Mouse (Mus musculus) right cerebral cortex, adult 2 months (tissue): ENCODE data around the gene Ankdd1b.

Source experiments
- DNase-seq, 2 experiments: peaks; one replicate each; pipeline ENCODE4 v3.0.0; 2021 to 2022; ENCODE audit warnings: low spot score in 2 of 2

Ankdd1b gene

DNA sequence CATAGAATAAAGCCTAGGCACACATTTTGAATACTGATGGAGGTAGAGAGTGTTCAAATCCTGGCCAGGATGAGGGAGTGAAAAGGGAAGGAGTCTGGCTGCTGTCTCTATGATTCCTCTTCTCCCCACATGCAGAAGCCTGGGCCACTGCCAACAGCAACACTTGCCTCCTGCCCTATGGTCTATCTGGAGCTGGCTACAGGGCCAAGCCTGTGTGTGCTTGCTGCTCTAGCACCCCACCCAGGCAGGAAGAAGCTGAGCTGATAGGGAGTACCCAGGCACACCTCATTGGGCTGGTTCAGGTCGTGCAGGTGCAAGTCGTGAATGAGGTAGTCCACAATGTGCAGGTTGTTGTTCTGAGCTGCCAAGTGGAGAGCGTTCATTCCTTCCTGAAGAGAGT lies 16.7 kb downstream of the Ankdd1b start:
- DNase-seq = no peak

- no peak for DNase-seq
Measured at GRCm38 (mm10) chr13:96452621-96453020, 18.4 kb downstream of the Ankdd1b start.

DNA sequence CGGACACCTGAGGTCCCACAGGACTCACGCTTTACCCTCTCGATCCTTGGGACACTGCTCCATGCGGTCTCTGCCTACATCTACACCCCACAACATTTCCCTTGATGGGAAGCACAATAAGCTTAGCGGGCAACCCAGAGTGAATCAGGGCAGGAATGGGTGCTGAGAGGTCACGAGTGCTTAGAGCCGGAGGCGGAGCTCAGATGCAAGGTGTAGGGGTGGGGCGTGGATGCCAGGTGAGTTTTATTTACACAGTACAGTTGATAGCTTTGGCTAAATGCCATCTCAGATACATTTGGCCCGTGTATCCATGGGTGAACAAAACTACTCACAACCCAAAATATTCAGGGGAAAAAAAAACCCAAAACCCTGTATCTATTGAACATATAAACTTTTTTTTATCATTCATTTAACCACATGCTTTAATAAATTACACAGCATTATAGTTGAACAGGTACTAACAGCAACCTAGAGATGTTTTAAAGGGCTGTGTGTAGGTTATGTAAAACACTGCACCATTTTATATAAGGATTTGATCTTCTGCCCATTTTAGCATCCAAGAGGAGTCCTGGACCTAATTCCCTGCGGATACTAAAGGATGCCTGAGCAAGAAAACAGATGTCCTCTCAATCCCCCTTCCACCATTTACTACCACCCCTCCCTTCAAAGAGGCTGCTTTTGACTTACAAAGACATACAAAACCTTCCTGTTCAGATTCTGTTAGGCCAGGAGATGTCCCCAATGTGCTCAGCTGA lies 19.4 kb downstream of the Ankdd1b start:
- no peak for DNase-seq

DNA sequence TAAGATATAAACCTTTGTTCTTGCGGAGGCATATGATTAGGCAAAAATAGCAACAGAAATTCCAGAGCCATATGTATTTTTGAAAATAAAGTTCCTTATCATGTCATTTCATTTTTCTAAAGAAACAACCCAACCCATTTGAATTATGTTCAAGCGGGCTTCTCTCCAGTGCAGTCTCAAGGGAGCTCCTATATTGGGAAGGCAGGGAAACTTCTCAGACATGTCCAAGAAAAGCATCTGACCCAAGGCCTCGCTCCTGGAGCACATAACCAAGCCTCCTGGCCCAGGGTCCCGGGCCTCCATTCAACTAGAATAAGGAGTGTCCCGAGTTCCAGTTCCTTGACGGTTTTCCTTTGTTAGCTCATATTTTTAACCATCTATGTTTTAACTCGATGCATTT lies 20.1 kb downstream of the Ankdd1b start:
- DNase-seq = no peak

DNA sequence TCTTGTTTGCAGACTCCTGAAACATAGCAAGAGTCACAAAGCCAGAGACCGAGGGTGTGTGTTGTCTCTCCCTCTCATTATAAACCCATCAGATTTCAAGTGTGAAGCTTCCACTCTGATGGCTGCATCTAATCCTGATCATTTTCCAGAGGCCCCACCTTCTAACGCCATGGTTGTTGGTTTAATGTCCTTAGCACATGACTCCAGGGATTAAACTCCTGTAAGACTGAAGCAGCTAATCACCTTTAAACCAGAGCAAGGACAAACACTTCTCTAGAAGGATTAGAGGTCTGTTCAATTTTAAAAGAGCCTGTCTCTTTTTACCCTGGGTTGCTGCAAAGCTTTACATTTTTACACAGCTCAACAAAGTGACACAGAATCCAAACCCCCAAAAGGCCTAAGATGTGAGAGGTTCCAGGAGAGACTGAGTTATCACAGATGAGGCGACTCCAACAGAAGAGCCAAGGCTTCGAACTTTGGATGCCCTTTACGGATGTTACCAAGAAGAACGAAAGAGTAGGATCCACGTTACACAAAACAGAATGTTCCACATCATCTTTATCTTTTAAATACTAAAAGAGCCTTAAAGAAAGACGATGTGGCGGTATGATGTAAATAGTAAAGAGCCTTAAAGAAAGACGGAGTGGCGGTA lies 20.7 kb downstream of the Ankdd1b start:
- DNase-seq = no peak

DNA sequence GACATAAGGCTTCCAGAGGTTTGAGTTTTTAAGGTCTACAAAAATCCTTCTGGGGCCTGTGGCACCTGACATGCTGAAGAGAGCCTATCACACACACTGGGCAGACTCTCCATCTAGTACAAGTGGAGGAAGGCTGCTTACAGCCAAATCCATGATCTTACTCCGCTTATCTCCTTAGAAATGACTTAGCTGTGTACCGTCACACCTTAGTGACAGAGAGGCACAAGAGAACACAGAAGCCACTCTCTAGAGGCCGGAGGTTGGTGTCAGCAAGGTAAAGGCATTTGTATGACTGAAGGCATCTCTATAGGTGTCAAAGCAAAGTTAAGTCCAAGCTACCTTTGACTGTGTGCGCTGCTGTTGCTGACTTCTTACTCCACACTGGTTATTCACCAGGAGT lies 30.6 kb downstream of the Ankdd1b start:
- no peak for DNase-seq

- DNase-seq = no peak
Measured at GRCm38 (mm10) chr13:96436921-96437320, 34.1 kb downstream of the Ankdd1b start.

DNA sequence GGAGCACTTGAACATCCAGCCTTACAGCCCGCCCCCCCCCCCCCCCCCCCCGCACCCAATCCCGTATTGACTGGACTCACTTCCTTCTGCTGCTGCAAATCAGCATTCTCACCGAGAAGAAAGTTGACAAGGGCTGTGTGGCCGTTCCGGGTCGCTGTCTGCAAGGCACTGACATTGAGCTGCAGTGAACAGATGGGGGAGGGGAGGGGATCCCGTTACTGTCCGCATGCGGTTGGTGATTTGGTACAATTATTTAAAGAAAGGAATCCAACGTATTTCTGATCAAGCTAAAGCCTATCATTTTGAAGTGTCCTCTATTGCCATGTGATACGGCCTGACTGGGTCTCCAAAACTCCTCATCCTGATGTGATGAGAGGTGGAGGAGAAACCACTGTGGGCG lies 35.2 kb downstream of the Ankdd1b start:
- no peak for DNase-seq

GRCm38 (mm10) chr13:96434899-96435331 lies 36.1 kb downstream of the Ankdd1b start:
- DNase-seq = no peak

- no peak for DNase-seq
Measured at GRCm38 (mm10) chr13:96433648-96434190, 37.3 kb downstream of the Ankdd1b start.

DNA sequence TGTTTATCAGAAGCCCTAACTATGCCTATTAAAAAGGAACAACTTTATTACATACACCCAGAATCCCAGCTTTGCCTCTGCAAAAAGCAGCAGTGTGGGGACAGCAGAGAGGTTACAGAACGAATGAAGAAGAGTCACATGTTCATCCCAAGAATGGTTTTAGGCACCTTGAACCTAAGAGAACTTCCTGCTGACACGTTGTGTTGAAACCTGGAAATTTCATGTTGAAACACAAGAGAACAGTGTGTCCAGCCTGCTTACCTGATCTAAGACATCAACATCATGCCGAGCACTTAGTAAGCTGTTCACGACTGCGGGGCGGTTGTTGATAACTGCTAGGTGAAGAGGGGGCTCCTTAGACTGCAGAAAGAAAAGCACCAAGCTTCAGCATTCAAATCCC lies 38.0 kb downstream of the Ankdd1b start:
- DNase-seq = no peak

DNA sequence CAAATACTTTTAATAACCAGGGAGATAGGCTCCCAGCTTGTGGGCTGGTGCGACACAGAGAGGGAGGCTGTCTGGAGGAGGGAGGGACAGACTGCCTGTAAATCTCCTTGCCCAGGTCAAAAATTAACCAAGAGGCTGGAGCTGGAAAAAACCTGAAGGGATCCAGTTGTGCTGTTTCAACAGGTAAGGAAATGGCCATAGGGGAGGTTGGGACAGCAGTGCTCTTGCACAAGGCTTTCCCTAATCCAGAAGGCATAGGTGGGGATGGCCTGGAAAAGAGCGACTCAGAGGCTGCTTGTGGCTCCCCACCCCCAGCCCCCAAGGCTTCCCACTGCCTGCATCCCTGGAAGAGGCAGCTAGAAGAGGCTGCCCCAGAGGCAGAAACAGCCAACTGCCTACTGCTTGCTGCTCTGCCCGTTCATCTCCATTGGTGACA lies 38.6 kb downstream of the Ankdd1b start:
- no peak for DNase-seq

GRCm38 (mm10) chr13:96431595-96432156 lies 39.3 kb downstream of the Ankdd1b start:
- DNase-seq = peak; percentile 92

- no peak for DNase-seq
Measured at GRCm38 (mm10) chr13:96428531-96428930, 42.5 kb downstream of the Ankdd1b start.

DNA sequence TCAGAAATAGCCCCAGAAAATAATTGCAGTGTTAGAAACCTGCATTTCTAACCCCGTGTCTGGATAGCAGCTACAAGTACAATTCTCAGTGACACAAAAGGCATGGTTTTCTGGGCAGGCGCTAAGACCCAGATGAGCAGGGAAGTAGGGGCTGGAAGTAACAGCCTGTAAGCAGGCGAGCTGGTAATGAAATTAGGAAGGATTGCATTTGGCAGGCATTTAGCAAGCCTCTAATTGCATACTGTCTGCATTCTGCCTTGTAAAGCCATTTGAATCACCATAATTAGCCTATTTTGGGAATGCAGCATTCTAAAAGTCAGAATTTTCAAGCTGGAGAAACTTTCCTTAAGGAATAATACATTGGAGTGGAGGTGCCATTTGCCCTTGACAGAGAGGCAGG lies 45.0 kb downstream of the Ankdd1b start:
- DNase-seq = peak in 1 of 2 experiments; percentile 22

- DNase-seq = no peak
Measured at GRCm38 (mm10) chr13:96424496-96425274, 46.3 kb downstream of the Ankdd1b start.

DNA sequence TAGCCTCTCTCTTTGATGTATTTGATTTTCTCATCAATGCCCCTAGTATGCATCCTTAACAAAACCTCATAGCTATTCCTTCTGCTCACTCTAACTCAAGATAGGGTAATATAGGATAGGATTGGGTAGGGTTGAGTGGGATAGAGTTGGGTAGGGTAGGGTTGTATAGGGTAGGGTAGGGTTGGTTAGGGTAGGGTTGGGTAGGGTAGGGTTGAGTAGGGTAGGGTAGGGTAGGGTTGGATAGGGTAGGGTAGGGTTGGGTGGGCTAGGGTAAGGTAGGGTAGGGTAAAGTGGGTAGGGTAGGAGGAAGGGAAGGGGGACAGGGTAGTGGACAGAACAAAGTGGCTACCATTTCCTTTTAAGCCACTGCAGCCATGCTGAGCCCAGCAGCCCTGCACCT lies 49.8 kb downstream of the Ankdd1b start:
- DNase-seq = no peak

DNA sequence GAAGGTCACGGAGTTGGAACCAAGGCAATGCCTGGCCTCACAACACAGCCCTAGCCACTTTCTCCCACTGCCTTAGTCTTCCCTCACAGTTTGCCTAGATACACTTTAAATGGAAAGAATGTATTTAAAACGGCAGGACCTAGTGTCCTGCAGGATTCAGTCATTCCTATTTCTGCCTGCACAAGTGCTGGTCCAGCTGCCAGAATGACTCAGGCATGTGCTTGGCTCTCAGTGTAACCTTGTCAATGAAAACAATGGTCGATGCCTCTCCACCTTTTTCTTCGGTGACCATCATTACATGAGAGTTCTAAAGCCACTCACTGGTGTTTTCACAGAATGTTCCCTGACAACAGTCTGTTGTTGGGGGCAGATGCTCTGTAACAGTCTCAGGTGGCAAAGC lies 52.5 kb downstream of the Ankdd1b start:
- no peak for DNase-seq

GRCm38 (mm10) chr13:96417261-96417813 lies 53.7 kb downstream of the Ankdd1b start:
- DNase-seq = no peak

DNA sequence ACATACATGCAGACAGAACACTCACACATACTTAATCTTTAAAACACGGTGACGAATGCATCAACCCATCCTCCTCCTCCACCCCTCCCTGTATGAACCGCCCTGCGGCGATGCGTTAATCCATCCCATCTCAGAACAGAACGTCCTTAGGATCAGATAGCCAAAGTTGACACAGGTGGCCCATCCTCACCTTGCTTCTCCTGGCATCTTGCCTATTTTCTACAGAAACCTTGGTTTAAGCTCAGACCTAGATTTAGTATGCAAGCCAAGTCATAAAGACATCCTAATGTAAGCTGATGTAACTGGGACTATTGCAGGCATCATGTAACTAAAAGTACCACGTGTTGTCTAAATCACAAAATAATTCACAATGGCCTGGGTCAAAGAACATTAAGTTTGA lies 54.6 kb downstream of the Ankdd1b start:
- DNase-seq = no peak

GRCm38 (mm10) chr13:96414384-96414783 lies 56.6 kb downstream of the Ankdd1b start:
- DNase-seq = no peak

- DNase-seq = no peak
Measured at GRCm38 (mm10) chr13:96408786-96409185, 62.2 kb downstream of the Ankdd1b start.
